Comparison of ENCODE assay signal across 9 mouse cellular contexts in genomic region chr2:28304712-28305111, GRCm38 (mm10).
DNase-seq lines count a peak whose midpoint lies in the region; ATAC-seq and TF ChIP-seq lines count a peak whose summit lies in the region.
"Had no signal": no experiment of that assay in that cellular context is flagged by ENCODE, and none has a peak within 500 bp of the region (broad histone marks: within the 10 kb centered on the region; RNA-seq: fewer than 3 reads in every experiment).

No protein-coding gene starts in this region.

- peak; percentile 47 for DNase-seq in kidney, adult 18-20 months
- DNase-seq in Muller cell, postnatal 12 days (ENCODE audit: inconsistent ontology term): peak; percentile 39
- DNase-seq in c-Kit-positive CD71-positive TER-119-positive erythroid progenitor cells, embryonic 14.5 days (ENCODE audit: low spot score): peak; percentile 34
- peak; percentile 64 for DNase-seq in liver, postnatal 0 days
- peak; percentile 59 for DNase-seq in retina, postnatal 1 day

- WGBS in kidney, embryonic 16.5 days: 8% methylated on average over 3 of the region's 3 CpGs
- WGBS in liver, postnatal 0 days (ENCODE audit: insufficient replicate concordance): 10% methylated on average over 3 of the region's 3 CpGs

- no peaks in the 10 kb centered on the region for H3K36me3 ChIP-seq in kidney, embryonic 16.5 days (ENCODE audit: insufficient read depth, low read length)
- no peaks in the 10 kb centered on the region for H3K36me3 ChIP-seq in liver, postnatal 0 days (replicated peaks; ENCODE audit: insufficient read depth, low read length)

- no peak overlapping the region for H3K9ac ChIP-seq in kidney, embryonic 16.5 days (replicated peaks; ENCODE audit: low read length)
- H3K9ac ChIP-seq in liver, postnatal 0 days (replicated peaks): no peak overlapping the region

- H3K4me3 ChIP-seq in kidney, embryonic 16.5 days (ENCODE audit: low read length): no peak overlapping the region
- no peak overlapping the region for H3K4me3 ChIP-seq in liver, postnatal 0 days (ENCODE audit: low read depth, low read length)
- H3K4me3 ChIP-seq: myocyte had no signal

- H3K9me3 ChIP-seq in kidney, embryonic 16.5 days (ENCODE audit: low read length): no peaks in the 10 kb centered on the region
- H3K9me3 ChIP-seq in liver, postnatal 0 days (ENCODE audit: low read length): no peaks in the 10 kb centered on the region

- no peaks in the 10 kb centered on the region for H3K4me1 ChIP-seq in kidney, embryonic 16.5 days (ENCODE audit: insufficient read depth, low read length)
- H3K4me1 ChIP-seq in liver, postnatal 0 days (ENCODE audit: insufficient read depth): no peaks in the 10 kb centered on the region

- no peaks in the 10 kb centered on the region for H3K27me3 ChIP-seq in kidney, embryonic 16.5 days (ENCODE audit: insufficient read depth, low read length)
- H3K27me3 ChIP-seq in liver, postnatal 0 days (ENCODE audit: insufficient read depth, low read length): no peaks in the 10 kb centered on the region

- H3K27ac ChIP-seq in kidney, embryonic 16.5 days (ENCODE audit: low read length): no peak overlapping the region
- H3K27ac ChIP-seq in liver, postnatal 0 days (ENCODE audit: low read depth): no peak overlapping the region

- TF ChIP-seq EP300 in liver, postnatal 0 days (IDR thresholded peaks at IDR 0.05; ENCODE audit: low read depth): no peak

- peak; percentile 82 for TF ChIP-seq CTCF in liver, postnatal 0 days (IDR thresholded peaks at IDR 0.05; ENCODE audit: low read depth)

- ATAC-seq in kidney, embryonic 16.5 days (ENCODE audit: low FRiP score, low TSS enrichment): no peak
- ATAC-seq in hematopoietic stem cell, adult 5-6 weeks (replicated peaks in 1 of 2; ENCODE audit: insufficient read depth in 1 of 2, low FRiP score in 2 of 2, low TSS enrichment in 1 of 2, low read depth in 1 of 2, poor library complexity in 2 of 2, severe bottlenecking in 2 of 2): peak; percentile 65 to 81; a peak in 3 of 4 replicates
- ATAC-seq in liver, postnatal 0 days: no peak
- no peak for ATAC-seq in activated CD4-positive, CD25-positive, alpha-beta regulatory T cell, adult 4 months

- H3K4me2 ChIP-seq in kidney, embryonic 16.5 days (replicated peaks; ENCODE audit: low read depth, low read length): no peak overlapping the region
- H3K4me2 ChIP-seq in liver, postnatal 0 days (ENCODE audit: low read depth, low read length): no peak overlapping the region

Comparison
In these comparisons a context has a peak if more than half of its experiments do, and no peak if none do; other contexts are left out.
1. ATAC-seq: peak in hematopoietic stem cell, adult 5-6 weeks (2 of 2); none in kidney, embryonic 16.5 days (single experiment), liver, postnatal 0 days (single experiment) and activated CD4-positive, CD25-positive, alpha-beta regulatory T cell, adult 4 months (single experiment).
2. Peak in every context shown above with its lines, with median percentiles within 50 percentile points of each other: DNase-seq.